Mouse (Mus musculus) heart, postnatal 14 days (tissue): ENCODE data around the gene Sox2. TPM values are rescaled to one million over a fixed set of nuclear protein-coding genes. Genes with fewer than 3 reads are reported as not detected.

Experiments
- DNase-seq, 2 experiments: peaks; one replicate each; pipeline ENCODE4 v3.0.0; 2021 to 2022
- intact Hi-C: fragments of 180-260 bp; cut with DNase I; formaldehyde crosslinking; loops from one replicate; pipeline ENCODE4 v1.15.1; 2025
- long read RNA-seq, 2 experiments: library from polyadenylated mRNA; stranded (forward); transcript quantifications; one replicate each; pipeline ENCODE4 v2.0.0; 2021
- total RNA-seq, 2 experiments: library from RNA; stranded (reverse); gene quantifications; 2 replicates each; pipeline ENCODE4 v1.2.3; 2021

The Sox2 gene
- total RNA-seq: under 1 TPM in 1 of 2 experiments, not detected in 1; 0.22 TPM
- long read RNA-seq, experiment 1: 0 reads
- long read RNA-seq, experiment 2: 0 reads

GRCm38 (mm10) chr3:34649726-34650620, at the start of gene Sox2:
Gene Sox2, plus strand, starts transcription at chr3:34650405.
- intact Hi-C loops: loop anchor here (2.0 kb wide), 1 partner anchor 673 kb away; no protein-coding TSS in a partner anchor
- DNase-seq: peak; percentile 39 to 49

- intact Hi-C loops: no loop called here
- no peak for DNase-seq
Observed at GRCm38 (mm10) chr3:34601116-34601515, 49.1 kb upstream of the Sox2 start.

GRCm38 (mm10) chr3:34614107-34614506, 36.1 kb upstream of the Sox2 start:
- intact Hi-C loops: no loop called here

GRCm38 (mm10) chr3:34615526-34615925, 34.7 kb upstream of the Sox2 start:
- no peak for DNase-seq
- intact Hi-C loops: no loop called here

More at GRCm38 (mm10) chr3:34614107-34614506, 36.1 kb upstream of the Sox2 start:
- no peak for DNase-seq

GRCm38 (mm10) chr3:34618934-34619333, 31.3 kb upstream of the Sox2 start:
- intact Hi-C loops: no loop called here
- no peak for DNase-seq

GRCm38 (mm10) chr3:34620121-34620520, 30.1 kb upstream of the Sox2 start:
- DNase-seq: no peak
- intact Hi-C loops: no loop called here

GRCm38 (mm10) chr3:34624721-34625270, 25.4 kb upstream of the Sox2 start:
- intact Hi-C loops: no loop called here
- no peak for DNase-seq

GRCm38 (mm10) chr3:34626521-34626920, 23.7 kb upstream of the Sox2 start:
- intact Hi-C loops: no loop called here
- DNase-seq: no peak

GRCm38 (mm10) chr3:34630031-34630430, 20.2 kb upstream of the Sox2 start:
- intact Hi-C loops: no loop called here
- DNase-seq: no peak

- no peak for DNase-seq
- intact Hi-C loops: no loop called here
Observed at GRCm38 (mm10) chr3:34630736-34631135, 19.5 kb upstream of the Sox2 start.

- intact Hi-C loops: loop anchor here (5.0 kb wide), 2 partner anchors 405 to 680 kb away; no protein-coding TSS in a partner anchor
Observed at GRCm38 (mm10) chr3:34636958-34637357, 13.2 kb upstream of the Sox2 start.

GRCm38 (mm10) chr3:34637481-34637880, 12.7 kb upstream of the Sox2 start:
- intact Hi-C loops: loop anchor here (5.0 kb wide), 2 partner anchors 405 to 680 kb away; no protein-coding TSS in a partner anchor
- DNase-seq: no peak

More at GRCm38 (mm10) chr3:34636958-34637357, 13.2 kb upstream of the Sox2 start:
- no peak for DNase-seq

GRCm38 (mm10) chr3:34637926-34638325, 12.3 kb upstream of the Sox2 start:
- intact Hi-C loops: loop anchor here (5.0 kb wide), 2 partner anchors 406 to 681 kb away; no protein-coding TSS in a partner anchor

GRCm38 (mm10) chr3:34638344-34638743, 11.9 kb upstream of the Sox2 start:
- DNase-seq: no peak
- intact Hi-C loops: loop anchor here (5.0 kb wide), 2 partner anchors 406 to 681 kb away; no protein-coding TSS in a partner anchor

More at GRCm38 (mm10) chr3:34637926-34638325, 12.3 kb upstream of the Sox2 start:
- no peak for DNase-seq

GRCm38 (mm10) chr3:34639031-34639872, 11.0 kb upstream of the Sox2 start:
- intact Hi-C loops: loop anchor here (5.0 kb wide), 2 partner anchors 407 to 682 kb away; no protein-coding TSS in a partner anchor
- DNase-seq: peak in 1 of 2 experiments; percentile 34

- DNase-seq: no peak
- intact Hi-C loops: loop anchor here (5.0 kb wide), 2 partner anchors 408 to 683 kb away; no protein-coding TSS in a partner anchor
Observed at GRCm38 (mm10) chr3:34639873-34640270, 10.3 kb upstream of the Sox2 start.

- intact Hi-C loops: no loop called here
- DNase-seq: no peak
Observed at GRCm38 (mm10) chr3:34640276-34640675, 9.9 kb upstream of the Sox2 start.

- DNase-seq: peak in 1 of 2 experiments; percentile 43
- intact Hi-C loops: no loop called here
Observed at GRCm38 (mm10) chr3:34640690-34641600, 9.3 kb upstream of the Sox2 start.
